8 mouse cellular contexts compared by ENCODE assay signal in the genomic region with DNA sequence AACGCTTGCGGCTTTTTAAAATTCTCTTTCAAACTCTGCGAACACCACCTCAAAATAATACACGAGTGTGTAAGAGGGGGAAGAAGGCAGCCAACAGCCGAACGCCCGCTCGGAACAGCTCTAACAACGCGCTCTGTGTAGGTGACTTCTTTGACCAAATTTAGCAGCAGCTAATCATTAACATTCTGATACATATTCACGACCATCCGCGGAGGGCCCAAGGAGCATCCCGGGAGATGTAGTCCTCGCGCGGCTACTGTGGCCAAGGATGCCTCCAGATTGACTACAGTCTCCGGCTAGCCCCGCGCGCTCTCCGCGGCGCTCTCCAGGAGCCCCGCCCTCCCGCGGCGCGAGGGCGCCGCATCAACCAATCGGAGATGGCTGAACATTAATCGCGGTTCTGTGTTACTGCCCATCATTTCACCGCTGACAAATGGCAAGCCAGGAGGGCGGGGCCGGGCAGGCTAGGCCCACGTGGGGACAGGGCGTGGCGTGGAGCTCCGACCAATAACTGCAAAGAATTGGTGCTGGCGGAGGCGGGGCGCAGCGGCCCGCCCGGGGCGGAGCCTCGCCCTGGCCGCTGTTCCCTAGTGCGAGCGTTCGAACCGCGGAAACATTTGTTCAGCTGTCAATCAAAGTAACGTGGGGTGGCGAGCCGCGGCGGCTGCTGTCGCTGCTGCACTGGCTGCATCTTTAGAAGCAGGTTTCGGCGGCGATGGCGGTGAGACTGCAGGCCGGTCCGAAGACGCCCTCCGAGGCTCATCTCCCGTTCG. TPM values are rescaled to one million over a fixed set of nuclear protein-coding genes. Genes with fewer than 3 reads are reported as not detected.
DNase-seq lines count a peak whose midpoint lies in the region; ATAC-seq and TF ChIP-seq lines count a peak whose summit lies in the region.

A gene (minus strand): TSS at position 135 of the 773 bp plus-strand sequence.

- peak; percentile 90; the same call in 1 of the 2 replicates for TF ChIP-seq POLR2A in bone marrow, adult 2 months (IDR thresholded peaks at IDR 0.05; ENCODE audit: borderline replicate concordance, control insufficient read depth, low read depth, low read length)
- TF ChIP-seq POLR2A in limb, embryonic 14.5 days (IDR thresholded peaks at IDR 0.05; ENCODE audit: borderline replicate concordance, extremely low read depth, insufficient read depth, insufficient read length): peak; percentile 92; the same call in 1 of the 2 replicates

- peak within 1 kb of the TSS; percentile 91 for H3K9ac ChIP-seq in embryonic facial prominence, embryonic 15.5 days
- peak within 1 kb of the TSS; percentile 97 for H3K9ac ChIP-seq in limb, embryonic 14.5 days (ENCODE audit: low read depth, low read length, severe bottlenecking)
- H3K9ac ChIP-seq in midbrain, postnatal 0 days (replicated peaks; ENCODE audit: low read length, poor library complexity, severe bottlenecking): peak within 1 kb of the TSS; percentile 86

- no peaks in the 10 kb centered on the region for H3K36me3 ChIP-seq in embryonic facial prominence, embryonic 15.5 days
- H3K36me3 ChIP-seq in limb, embryonic 14.5 days (ENCODE audit: control insufficient read depth, insufficient read depth, low read length): peaks cover 3% of the 10 kb centered on the region; the same call in 1 of the 2 replicates
- H3K36me3 ChIP-seq in midbrain, postnatal 0 days (ENCODE audit: insufficient read depth, low read length): no peaks in the 10 kb centered on the region

- peak; percentile 17; the same call in 1 of the 2 replicates for TF ChIP-seq CTCF in bone marrow, adult 2 months (IDR thresholded peaks at IDR 0.05; ENCODE audit: control insufficient read depth, insufficient read depth, low read length)
- TF ChIP-seq CTCF in midbrain, postnatal 0 days (IDR thresholded peaks at IDR 0.05): 0 out of 2 replicates have a peak, but pooled peaks have one; percentile 8

- peaks cover 7% of the 10 kb centered on the region; the same call in 1 of the 2 replicates for H3K27me3 ChIP-seq in embryonic facial prominence, embryonic 15.5 days
- no peaks in the 10 kb centered on the region for H3K27me3 ChIP-seq in limb, embryonic 14.5 days (ENCODE audit: control insufficient read depth, insufficient read depth, low read length)
- no peaks in the 10 kb centered on the region for H3K27me3 ChIP-seq in midbrain, postnatal 0 days (ENCODE audit: insufficient read depth, low read length)

- under 1% methylated on average over 71 of the region's 71 CpGs for WGBS in bone marrow, adult 2 months
- WGBS in embryonic facial prominence, embryonic 15.5 days: under 1% methylated on average over 71 of the region's 71 CpGs
- WGBS in limb, embryonic 14.5 days: under 1% methylated on average over 63 of the region's 71 CpGs
- under 1% methylated on average over 69 of the region's 71 CpGs for WGBS in midbrain, postnatal 0 days

- peak; percentile 99 for DNase-seq in 416B (ENCODE audit: low read depth)
- peak; percentile 100 for DNase-seq in heart, adult 8-10 months (ENCODE audit: low spot score)
- DNase-seq in kidney, adult 9 months: peak; percentile 100
- peak; percentile 99 for DNase-seq in limb, embryonic 14.5 days (ENCODE audit: low spot score)
- DNase-seq in midbrain, postnatal 0 days (ENCODE audit: low spot score): peak; percentile 100
- DNase-seq in spleen, postnatal 14 days (ENCODE audit: low spot score in 2 of 2): peak; percentile 100

- H3K27ac ChIP-seq in bone marrow, adult 2 months (ENCODE audit: control insufficient read depth, insufficient read depth, low read depth, low read length, poor library complexity): peak within 1 kb of the TSS; percentile 100
- H3K27ac ChIP-seq in embryonic facial prominence, embryonic 15.5 days (replicated peaks): peak within 1 kb of the TSS; percentile 97
- peak within 1 kb of the TSS; percentile 100 for H3K27ac ChIP-seq in limb, embryonic 14.5 days (replicated peaks; ENCODE audit: low read depth, low read length)
- H3K27ac ChIP-seq in midbrain, postnatal 0 days (ENCODE audit: low read depth, low read length): peak within 1 kb of the TSS; percentile 92

- ATAC-seq in embryonic facial prominence, embryonic 15.5 days (ENCODE audit: insufficient number of reproducible peaks, low FRiP score, low TSS enrichment, low read depth): peak; percentile 98
- peak; percentile 95 for ATAC-seq in limb, embryonic 14.5 days (ENCODE audit: low FRiP score, low read depth)
- peak; percentile 98 for ATAC-seq in midbrain, postnatal 0 days (ENCODE audit: low FRiP score)

- peak within 1 kb of the TSS; percentile 76 for H3K4me2 ChIP-seq in embryonic facial prominence, embryonic 15.5 days (replicated peaks)
- H3K4me2 ChIP-seq in limb, embryonic 14.5 days (replicated peaks; ENCODE audit: low read depth, low read length, severe bottlenecking): peak within 1 kb of the TSS; percentile 77
- H3K4me2 ChIP-seq in midbrain, postnatal 0 days (ENCODE audit: low read depth, low read length, poor library complexity, severe bottlenecking): peak within 1 kb of the TSS; percentile 63

- H3K9me3 ChIP-seq in embryonic facial prominence, embryonic 15.5 days (replicated peaks): no peaks in the 10 kb centered on the region
- H3K9me3 ChIP-seq in limb, embryonic 14.5 days (ENCODE audit: control insufficient read depth, low read length): no peaks in the 10 kb centered on the region
- no peaks in the 10 kb centered on the region for H3K9me3 ChIP-seq in midbrain, postnatal 0 days (ENCODE audit: low read length)

- H3K4me1 ChIP-seq in bone marrow, adult 2 months (ENCODE audit: control insufficient read depth, insufficient read depth, low read length): peaks cover 2% of the 10 kb centered on the region; the same call in 1 of the 2 replicates
- H3K4me1 ChIP-seq in embryonic facial prominence, embryonic 15.5 days: peaks cover 24% of the 10 kb centered on the region; the same call in 1 of the 2 replicates
- H3K4me1 ChIP-seq in limb, embryonic 14.5 days (ENCODE audit: control insufficient read depth, insufficient read depth, low read length): peaks cover 38% of the 10 kb centered on the region
- 0 out of 2 replicates have a peak, but pooled peaks cover 3% of the 10 kb centered on the region for H3K4me1 ChIP-seq in midbrain, postnatal 0 days (ENCODE audit: insufficient read depth, low read length)

- H3K4me3 ChIP-seq in bone marrow, adult 2 months (replicated peaks; ENCODE audit: control insufficient read depth, low read depth, low read length): peak within 1 kb of the TSS; percentile 89
- H3K4me3 ChIP-seq in embryonic facial prominence, embryonic 15.5 days (replicated peaks): peak within 1 kb of the TSS; percentile 93
- H3K4me3 ChIP-seq in limb, embryonic 14.5 days (replicated peaks; ENCODE audit: low read length): peak within 1 kb of the TSS; percentile 89
- peak within 1 kb of the TSS; percentile 95 for H3K4me3 ChIP-seq in midbrain, postnatal 0 days (ENCODE audit: low read depth, low read length)

RNA-seq across cellular contexts. Expression of the gene that starts here (rescaled TPM):
- 7.0 and 11.6 TPM in 2 replicates for polyA plus RNA-seq in bone marrow, adult 2 months (2011; ENCODE audit: insufficient read depth, insufficient read length, low replicate concordance, missing spikeins)
- 15.1 and 15.3 TPM in 2 replicates for polyA plus RNA-seq in embryonic facial prominence, embryonic 15.5 days (2015; fragmentation: Nextera tagmentation; extraction: Ambion mirVana)
- total RNA-seq in heart, adult 8-10 months (2022): 10 to 100 TPM in 2 of 4 experiments, 1 to 10 TPM in 2; 7.6 to 10.8 (median 9.1) TPM
- 20.3 and 24.4 TPM in 2 replicates for polyA plus RNA-seq in limb, embryonic 14.5 days (2012; rRNA removed)
- 20.6 and 24.5 TPM in 2 replicates for polyA plus RNA-seq in limb, embryonic 14.5 days (2014; fragmentation: Nextera tagmentation; extraction: Ambion mirVana)
- 54.6 and 69.8 TPM in 2 replicates for total RNA-seq in midbrain, postnatal 0 days (2014; rRNA removed)
- 20.4 and 21.4 TPM in 2 replicates for polyA plus RNA-seq in midbrain, postnatal 0 days (2015; fragmentation: Nextera tagmentation; extraction: Ambion mirVana)

Comparison
In these comparisons a context has a peak if more than half of its experiments do, and no peak if none do; other contexts are left out.
1. Peak in every context shown above with its lines: DNase-seq, ATAC-seq, H3K4me3 ChIP-seq and H3K27ac ChIP-seq.